Mouse (Mus musculus): Measurements from ENCODE around the gene Sparc. TPM values are rescaled to one million over a fixed set of nuclear protein-coding genes. Genes with fewer than 3 reads are reported as not detected.

The Sparc gene
- polyA plus RNA-seq (2012; ENCODE audit: insufficient read depth, insufficient read length, missing spikeins), result 18.5 and 22.0 TPM in 2 replicates

DNA sequence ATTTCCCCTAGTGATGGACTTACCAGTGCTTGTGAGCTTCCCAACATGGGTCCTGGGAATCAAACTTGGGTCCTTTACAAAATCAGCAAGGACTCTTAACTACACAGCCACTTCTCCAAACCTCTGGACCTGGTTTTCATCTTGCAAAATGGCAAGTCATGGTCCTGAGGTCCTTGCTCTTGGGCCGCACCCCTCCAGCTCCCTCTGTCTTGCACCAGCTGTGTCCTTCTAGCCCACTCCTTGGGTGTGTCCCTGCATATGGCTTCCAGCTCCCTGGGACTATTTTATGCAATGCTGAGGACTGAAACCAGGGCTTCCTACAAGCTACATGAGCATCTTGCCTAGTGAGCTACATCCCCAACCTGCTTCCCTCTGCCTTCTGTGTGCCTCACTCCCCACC lies at the start of gene Sparc:
Gene Sparc (minus strand): TSS at position 206 of the 400 bp plus-strand sequence.
- H3K4me3 ChIP-seq (ENCODE audit: insufficient read depth, low read length), result no peak within 1 kb of the TSS
- TF ChIP-seq CTCF (IDR thresholded peaks at IDR 0.05; ENCODE audit: low read depth, low read length) (no peak), POLR2A (IDR thresholded peaks at IDR 0.05; ENCODE audit: borderline replicate concordance, low read depth, low read length) (no peak)
- H3K4me1 ChIP-seq (ENCODE audit: control insufficient read depth, insufficient read depth, low read length), result no peaks in the 10 kb centered on the region
- H3K27ac ChIP-seq (ENCODE audit: insufficient read depth, low read depth, low read length), result no peak within 1 kb of the TSS

DNA sequence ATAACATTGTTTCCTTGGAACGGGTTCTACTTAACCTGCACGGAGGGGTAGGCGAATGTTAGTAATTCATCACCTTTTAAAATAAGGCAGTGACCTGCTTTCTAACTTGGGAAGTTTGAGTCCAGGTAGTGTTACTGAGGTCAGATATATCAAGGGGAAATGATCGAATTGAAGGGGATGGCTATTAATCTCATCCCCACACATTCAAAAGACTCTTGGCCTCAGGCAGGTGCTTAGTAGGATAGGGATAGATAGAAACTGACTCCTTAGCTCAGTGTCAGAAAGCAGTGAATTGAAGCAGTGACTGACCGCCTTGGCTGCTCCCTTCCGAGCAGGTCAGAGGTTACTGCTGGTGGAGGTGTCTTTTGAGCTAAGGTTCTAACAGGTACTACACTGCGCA lies 48.5 kb upstream of the Sparc start:
- H3K27ac ChIP-seq (ENCODE audit: insufficient read depth, low read depth, low read length), result no peak overlapping the region
- H3K4me1 ChIP-seq (ENCODE audit: control insufficient read depth, insufficient read depth, low read length), result peaks cover 24% of the 10 kb centered on the region
- H3K4me3 ChIP-seq (ENCODE audit: insufficient read depth, low read length), result peak overlapping the region; percentile 97
- TF ChIP-seq POLR2A (IDR thresholded peaks at IDR 0.05; ENCODE audit: borderline replicate concordance, low read depth, low read length) (no peak), CTCF (IDR thresholded peaks at IDR 0.05; ENCODE audit: low read depth, low read length) (no peak)

DNA sequence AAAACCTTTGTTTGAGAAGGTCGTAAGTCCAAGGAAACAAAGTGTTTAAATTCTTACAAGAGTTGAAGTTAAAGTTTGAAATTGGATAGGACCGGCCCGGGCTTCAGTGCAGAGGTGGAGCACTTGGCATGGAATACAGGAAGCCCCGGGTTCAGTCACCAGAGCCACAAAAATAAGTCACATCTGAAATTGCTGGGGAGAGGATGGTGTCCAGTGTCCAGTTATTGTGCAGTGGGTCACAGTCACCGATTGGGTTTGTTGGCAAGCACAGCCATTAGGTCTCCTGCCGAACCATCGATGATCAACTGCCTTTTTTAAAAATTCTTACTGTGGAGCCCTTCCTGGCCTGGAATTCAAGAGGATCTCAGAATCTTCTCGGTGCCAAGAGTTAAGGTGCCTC lies 47.8 kb upstream of the Sparc start:
- Histone ChIP-seq H3K4me1 (ENCODE audit: control insufficient read depth, insufficient read depth, low read length) (peaks cover 24% of the 10 kb centered on the region), H3K27ac (ENCODE audit: insufficient read depth, low read depth, low read length) (0 out of 2 replicates have a peak overlapping the region, but pooled peaks have one; percentile 7)

DNA sequence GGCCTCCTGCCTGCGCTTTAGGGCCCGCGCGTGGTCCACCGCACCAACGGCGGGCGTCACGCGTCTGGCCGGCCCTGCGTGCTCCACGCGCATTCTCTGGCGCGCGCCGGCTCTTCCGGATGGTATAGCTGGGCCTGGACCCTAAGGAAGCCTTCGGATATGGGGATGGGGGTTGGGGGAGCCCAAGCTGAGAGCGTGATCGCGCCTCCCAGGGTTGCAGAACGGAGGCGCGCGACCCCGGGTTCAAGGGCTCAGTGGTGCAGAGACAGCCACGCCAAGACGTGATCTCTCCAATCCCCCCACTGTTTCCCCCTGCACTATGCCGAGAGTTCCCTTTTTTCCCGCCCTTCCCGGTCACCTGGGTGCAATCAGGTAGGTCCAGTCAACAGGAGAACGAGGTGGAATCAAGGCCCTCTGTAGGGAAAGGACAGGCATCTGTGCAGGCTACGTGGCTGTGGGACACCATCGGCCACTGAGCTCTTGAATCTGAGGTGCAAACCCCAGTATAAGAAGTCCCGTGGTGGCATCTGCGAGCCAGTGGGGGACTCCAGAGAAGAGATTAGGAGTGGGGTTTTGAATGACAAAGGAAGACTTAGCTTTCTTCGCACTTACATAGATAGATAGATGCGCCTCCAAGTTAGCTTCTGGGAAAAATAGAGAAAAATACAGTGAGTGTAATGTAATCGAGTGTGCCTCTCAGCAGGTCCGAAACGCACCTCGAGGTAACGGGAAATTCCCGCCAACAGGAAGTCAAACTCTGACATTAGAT lies 47.1 kb upstream of the Sparc start:
- Histone ChIP-seq H3K27ac (ENCODE audit: insufficient read depth, low read depth, low read length) (peak overlapping the region; percentile 68), H3K4me1 (ENCODE audit: control insufficient read depth, insufficient read depth, low read length) (peaks cover 24% of the 10 kb centered on the region), H3K4me3 (ENCODE audit: insufficient read depth, low read length) (peak overlapping the region; percentile 97)
- no peak for TF ChIP-seq POLR2A (IDR thresholded peaks at IDR 0.05; ENCODE audit: borderline replicate concordance, low read depth, low read length)
- TF ChIP-seq CTCF (IDR thresholded peaks at IDR 0.05; ENCODE audit: low read depth, low read length), result no peak

More for the DNA sequence above, 47.8 kb upstream of the Sparc start:
- TF ChIP-seq CTCF (IDR thresholded peaks at IDR 0.05; ENCODE audit: low read depth, low read length) (no peak), POLR2A (IDR thresholded peaks at IDR 0.05; ENCODE audit: borderline replicate concordance, low read depth, low read length) (no peak)
- H3K4me3 ChIP-seq (ENCODE audit: insufficient read depth, low read length), result peak overlapping the region; percentile 97

DNA sequence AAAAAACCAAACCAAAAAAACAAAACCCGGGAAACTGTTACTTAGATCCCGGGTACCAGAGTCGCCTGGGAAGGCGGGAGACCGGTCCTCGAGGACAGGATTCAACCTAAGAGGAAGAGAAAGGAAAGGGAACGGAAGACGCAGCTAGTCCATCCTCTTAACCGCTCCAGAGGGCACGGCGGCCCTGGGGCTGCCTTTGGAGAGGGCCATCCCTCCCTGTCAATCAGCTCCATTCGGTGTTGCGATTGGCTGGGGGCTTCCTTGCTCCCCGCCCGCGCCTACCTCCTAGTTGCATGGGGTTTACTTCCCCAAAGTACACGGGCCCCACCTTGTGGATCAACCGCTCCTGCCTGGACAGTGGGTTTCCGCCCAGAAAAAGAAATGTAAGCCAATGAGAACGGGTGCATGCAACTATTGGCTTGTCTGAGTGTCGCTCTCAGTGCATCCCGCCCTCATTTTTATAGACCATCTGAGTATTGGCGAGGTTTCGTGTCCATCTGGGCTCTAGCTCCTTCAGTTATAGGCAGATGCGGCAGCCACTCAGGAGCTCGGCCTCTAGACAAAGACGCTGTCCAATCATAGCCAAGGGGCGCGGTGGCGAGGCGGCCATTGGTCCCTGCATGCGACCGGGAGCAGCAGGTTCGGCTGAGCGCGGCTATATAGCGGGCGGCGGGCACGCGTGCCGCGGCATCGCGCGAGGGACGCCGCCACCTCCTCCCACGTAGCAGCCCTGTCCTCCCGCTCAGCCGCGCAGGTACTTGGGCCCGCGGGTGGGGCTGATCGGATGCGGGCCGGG lies 46.3 kb upstream of the Sparc start, which contains the start of gene G3bp1:
Gene G3bp1 (plus strand): TSS at position 638 of the 796 bp plus-strand sequence.
- peak within 1 kb of the TSS; percentile 97 for H3K4me3 ChIP-seq (ENCODE audit: insufficient read depth, low read length)
- H3K4me1 ChIP-seq (ENCODE audit: control insufficient read depth, insufficient read depth, low read length), result peaks cover 21% of the 10 kb centered on the region
- peak within 1 kb of the TSS; percentile 97 for H3K27ac ChIP-seq (ENCODE audit: insufficient read depth, low read depth, low read length)
- TF ChIP-seq POLR2A (IDR thresholded peaks at IDR 0.05; ENCODE audit: borderline replicate concordance, low read depth, low read length) (no peak; the same call in 1 of the 2 replicates), CTCF (IDR thresholded peaks at IDR 0.05; ENCODE audit: low read depth, low read length) (no peak)

DNA sequence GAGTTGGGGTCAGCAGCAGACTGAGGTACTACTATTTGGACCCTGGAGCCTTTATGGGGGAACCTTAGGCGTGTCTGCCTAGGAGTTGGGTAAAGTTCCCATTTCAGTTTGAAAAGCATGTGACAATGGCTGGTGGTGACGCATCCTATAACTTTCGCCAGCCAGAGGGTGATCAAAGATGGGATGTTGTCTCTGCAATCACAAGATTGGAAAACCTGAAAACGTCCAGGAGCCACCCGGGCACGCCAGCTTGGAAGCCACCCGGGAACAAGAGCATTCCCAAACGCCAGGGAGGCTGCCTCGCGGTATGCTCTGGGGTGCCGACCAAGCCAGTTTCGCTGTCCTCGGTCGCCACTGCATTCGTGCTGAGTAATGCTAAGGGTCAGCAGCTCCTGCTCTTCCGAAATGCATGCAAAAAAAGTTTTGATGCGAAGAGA lies 45.6 kb upstream of the Sparc start:
- peak overlapping the region; percentile 97 for H3K27ac ChIP-seq (ENCODE audit: insufficient read depth, low read depth, low read length)
- peak overlapping the region; percentile 74 for H3K4me3 ChIP-seq (ENCODE audit: insufficient read depth, low read length)
- TF ChIP-seq CTCF (IDR thresholded peaks at IDR 0.05; ENCODE audit: low read depth, low read length), result no peak
- H3K4me1 ChIP-seq (ENCODE audit: control insufficient read depth, insufficient read depth, low read length), result peaks cover 17% of the 10 kb centered on the region

DNA sequence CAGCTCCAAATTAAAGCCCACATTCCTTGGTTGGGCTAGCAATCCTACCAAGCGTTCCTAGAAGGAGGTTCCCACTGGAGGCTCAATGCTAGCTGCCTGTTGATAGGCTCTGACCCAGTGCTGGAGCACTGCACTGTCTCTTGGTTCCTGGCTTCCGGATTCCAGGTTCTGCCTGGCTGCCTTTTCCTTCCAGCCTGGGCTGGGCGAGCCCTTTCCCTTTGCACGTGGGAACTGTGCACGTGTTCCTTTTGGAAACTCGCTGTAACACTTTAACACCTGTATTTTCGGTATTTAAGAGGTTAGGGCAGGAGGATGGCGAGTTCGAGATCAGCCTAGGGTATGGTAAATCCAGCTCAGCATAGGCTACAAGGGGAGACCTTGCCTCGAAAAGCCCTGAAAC lies 45.0 kb upstream of the Sparc start:
- peak overlapping the region; percentile 74 for H3K4me3 ChIP-seq (ENCODE audit: insufficient read depth, low read length)
- TF ChIP-seq CTCF (IDR thresholded peaks at IDR 0.05; ENCODE audit: low read depth, low read length), result 0 out of 2 replicates have a peak, but pooled peaks have one; percentile 1
- TF ChIP-seq POLR2A (IDR thresholded peaks at IDR 0.05; ENCODE audit: borderline replicate concordance, low read depth, low read length), result no peak
- H3K27ac ChIP-seq (ENCODE audit: insufficient read depth, low read depth, low read length), result peak overlapping the region; percentile 97
- H3K4me1 ChIP-seq (ENCODE audit: control insufficient read depth, insufficient read depth, low read length), result peaks cover 15% of the 10 kb centered on the region

DNA sequence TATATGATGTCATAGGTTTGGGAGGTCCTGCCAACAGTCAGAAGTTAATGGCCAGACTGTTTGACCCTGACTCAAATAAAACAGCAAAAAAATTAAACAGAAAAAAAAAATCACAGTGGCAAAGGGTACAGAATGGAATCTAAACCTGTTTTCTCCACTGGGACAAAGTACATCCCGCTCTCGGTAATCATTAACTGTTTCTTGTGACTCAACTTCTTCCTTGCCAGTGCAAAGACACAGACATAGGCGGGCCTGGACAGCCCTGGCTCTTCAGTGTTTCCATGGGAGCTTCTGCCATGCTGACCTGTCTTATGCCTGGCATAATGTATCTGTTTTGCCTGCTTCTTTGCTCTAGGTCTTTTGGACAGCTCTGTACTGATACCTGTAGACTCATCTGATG lies 42.2 kb upstream of the Sparc start:
- TF ChIP-seq CTCF (IDR thresholded peaks at IDR 0.05; ENCODE audit: low read depth, low read length), result no peak
- no peak for TF ChIP-seq POLR2A (IDR thresholded peaks at IDR 0.05; ENCODE audit: borderline replicate concordance, low read depth, low read length)
- no peak overlapping the region for H3K27ac ChIP-seq (ENCODE audit: insufficient read depth, low read depth, low read length)
- H3K4me3 ChIP-seq (ENCODE audit: insufficient read depth, low read length), result no peak overlapping the region
- H3K4me1 ChIP-seq (ENCODE audit: control insufficient read depth, insufficient read depth, low read length), result peaks cover 20% of the 10 kb centered on the region

DNA sequence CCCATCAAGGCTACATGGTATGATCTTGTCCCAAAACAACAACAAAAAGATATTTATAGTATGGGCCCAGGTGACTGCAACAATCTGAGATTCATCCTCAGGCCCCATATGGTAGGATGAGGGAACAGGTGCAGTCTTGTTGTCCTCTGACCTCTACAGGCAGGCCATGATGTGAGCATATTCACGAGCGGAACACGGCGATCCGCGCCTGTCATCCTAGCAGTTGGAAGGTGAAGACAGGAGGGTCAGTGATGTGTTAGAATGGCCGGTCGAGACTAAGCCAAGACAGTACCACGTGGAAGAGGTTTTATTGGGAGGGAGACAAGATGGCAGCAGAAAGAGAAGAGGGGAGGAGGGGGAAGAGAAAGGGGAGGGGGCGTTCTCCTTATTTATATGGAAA lies 41.7 kb upstream of the Sparc start:
- Histone ChIP-seq H3K4me1 (ENCODE audit: control insufficient read depth, insufficient read depth, low read length) (peaks cover 24% of the 10 kb centered on the region), H3K27ac (ENCODE audit: insufficient read depth, low read depth, low read length) (no peak overlapping the region), H3K4me3 (ENCODE audit: insufficient read depth, low read length) (no peak overlapping the region)
- TF ChIP-seq CTCF (IDR thresholded peaks at IDR 0.05; ENCODE audit: low read depth, low read length) (no peak), POLR2A (IDR thresholded peaks at IDR 0.05; ENCODE audit: borderline replicate concordance, low read depth, low read length) (no peak)

All from bone marrow macrophage, adult 2 months (primary cell).